Mouse (Mus musculus) frontal cortex, postnatal 14 days (tissue): ENCODE data around the gene Cuedc1.

Experiments used
- DNase-seq, 2 experiments: peaks; one replicate each; pipeline ENCODE4 v3.0.0; 2022; ENCODE audit warnings: low spot score in 2 of 2

Gene Cuedc1

DNA sequence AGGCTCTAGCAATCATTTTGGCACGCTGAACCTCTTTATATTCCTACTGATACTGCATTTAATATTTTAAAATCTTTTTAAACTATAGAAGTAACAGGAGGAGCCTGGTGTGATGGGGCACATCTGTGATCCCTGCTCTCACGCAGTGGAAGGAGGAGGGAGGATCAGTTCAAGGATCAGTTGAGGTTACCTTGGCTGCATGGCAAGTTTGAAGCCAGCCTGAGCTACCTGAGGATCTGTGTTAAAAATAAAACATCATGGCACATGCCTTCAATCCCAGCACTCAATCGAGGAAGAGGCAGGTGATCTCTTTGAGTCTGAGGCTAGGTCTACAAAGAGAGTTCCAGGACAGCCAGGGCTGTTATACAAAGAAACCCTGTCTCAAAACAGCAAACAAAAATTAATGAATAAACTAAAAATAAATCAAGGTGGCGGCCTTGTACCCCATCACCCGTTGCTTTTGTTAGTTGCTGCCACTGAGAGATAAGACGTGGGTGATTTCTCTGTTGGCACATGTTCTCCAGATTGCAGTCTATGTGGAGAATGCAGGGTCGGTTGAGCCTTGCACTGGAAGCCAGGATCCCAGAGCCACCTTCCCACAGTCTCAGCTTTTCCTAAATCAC lies 50.3 kb downstream of the Cuedc1 start:
- DNase-seq = no peak

DNA sequence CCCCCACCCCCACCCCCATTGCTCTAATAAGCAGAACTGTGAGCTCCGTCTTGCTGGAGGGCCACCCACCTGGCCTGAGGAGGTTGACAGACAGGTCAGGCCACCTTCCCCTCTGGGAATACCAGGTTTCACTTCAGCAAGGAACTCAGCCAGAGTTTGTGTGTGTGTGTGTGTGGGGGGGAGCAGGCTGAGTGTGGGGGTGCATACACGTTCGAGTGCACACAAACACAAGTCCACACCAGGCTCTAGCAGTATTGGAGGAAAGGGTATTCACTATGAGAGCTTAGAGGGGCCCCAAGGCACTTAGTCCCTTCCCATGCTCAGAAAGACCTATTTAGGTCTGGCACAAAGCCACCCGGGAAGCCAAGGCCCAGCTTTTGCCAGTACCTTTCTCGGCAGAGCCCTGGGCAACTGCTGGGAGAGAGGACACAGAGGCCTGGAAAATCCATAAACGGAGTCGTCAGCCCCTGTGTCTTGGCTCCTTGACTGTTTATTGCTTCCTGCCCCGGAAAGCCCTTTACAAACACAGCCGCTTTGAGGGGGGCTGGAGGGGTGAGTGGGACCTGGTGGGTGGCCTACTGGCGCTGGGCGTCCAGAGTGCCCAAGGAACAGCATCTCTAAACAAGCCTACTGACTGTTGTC lies 50.9 kb downstream of the Cuedc1 start:
- DNase-seq = peak in 1 of 2 experiments; percentile 42

DNA sequence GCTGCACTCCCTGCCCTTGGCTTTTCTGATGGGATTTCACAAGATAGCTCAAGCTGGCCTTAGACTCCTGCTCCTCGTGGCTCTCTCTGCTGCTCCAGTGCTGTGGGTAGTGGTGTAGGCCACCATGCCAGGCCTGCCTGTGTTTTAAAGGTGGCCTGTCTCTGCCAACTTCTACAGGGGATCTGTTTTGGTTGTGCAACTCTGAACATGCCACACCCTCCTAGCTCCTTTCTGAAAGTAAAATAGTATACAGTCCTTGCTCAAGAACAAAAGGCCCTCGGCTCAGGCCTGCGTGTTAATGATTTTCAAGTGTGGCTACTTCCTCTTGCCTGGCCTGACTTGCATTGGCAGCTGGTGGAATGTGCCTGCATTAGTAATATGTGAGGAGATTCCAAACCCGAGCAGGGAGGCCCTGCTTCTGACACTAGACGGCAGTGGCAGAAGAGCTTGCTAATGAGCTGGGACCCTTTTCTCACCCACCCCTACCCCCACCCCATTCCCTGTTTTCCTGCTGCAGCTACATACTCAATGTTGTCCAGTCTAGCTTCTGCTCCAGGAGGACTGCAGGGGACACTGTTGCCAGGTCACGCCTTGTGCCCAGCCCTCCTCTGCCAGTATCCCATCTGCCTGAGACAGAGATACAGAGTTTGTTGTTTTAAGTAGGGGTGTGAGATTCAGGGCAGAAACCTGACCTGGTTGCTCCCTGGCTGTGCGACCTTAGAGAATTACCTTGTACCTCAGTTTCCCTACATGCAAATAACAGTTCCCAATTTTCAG lies 53.7 kb downstream of the Cuedc1 start:
- DNase-seq = no peak

DNA sequence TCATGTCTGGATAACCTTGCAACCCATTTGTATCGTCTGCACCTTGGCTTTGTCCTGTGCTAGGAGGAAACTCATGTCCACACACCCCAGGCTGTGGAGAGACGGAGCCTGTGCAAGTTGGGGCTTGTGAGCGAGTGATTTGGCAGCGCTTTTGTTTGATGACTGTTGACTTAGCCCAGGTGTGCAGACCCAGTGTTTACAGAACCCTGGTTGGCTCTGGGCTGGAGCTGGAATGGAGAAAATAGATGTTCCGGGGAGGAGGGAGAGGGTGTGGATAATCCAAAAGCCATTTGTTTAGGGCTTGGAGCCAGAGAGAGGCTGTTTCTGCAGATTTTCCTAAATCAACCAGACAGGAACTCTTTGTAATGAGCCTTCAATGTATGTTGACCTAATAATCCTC lies 56.0 kb downstream of the Cuedc1 start:
- DNase-seq = no peak

DNA sequence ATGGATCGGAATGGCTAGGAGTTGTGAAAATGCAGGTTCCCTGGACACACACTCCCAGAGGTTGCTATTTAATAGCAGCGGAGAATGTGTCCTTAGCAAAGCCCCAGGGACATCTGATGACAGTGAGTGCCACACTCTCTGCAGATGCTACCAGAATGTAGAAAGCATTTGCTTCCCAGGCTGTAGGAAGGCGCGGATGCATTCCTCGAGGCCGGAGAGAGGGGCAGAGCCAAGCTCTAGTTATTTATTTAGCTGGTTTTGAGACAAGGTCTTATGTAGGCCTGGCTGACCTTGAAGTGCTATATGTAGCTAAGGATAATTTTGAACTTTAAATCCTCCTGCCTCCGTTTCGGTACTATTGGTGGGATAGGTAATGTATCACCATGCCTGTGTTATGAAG lies 56.6 kb downstream of the Cuedc1 start:
- DNase-seq = no peak

DNA sequence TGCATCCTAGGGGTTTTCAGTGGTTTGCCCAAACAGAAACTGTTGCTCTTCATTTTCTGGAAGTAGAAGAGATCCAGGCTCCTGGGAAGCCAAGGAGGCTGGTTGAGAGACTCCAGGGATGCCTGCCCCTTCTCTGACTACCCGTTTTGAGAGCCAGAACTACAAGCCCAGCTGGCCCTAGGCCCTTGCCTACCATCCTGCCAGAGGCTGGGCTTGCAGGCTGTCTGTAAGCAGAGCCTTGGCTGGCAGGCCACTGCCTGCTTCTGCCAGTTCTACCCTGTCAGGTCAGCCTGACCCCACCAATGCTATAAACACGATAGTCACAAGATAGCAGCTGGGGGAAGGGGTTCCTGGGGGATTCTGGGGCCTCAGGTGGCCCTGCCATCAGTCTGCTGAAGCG lies 57.6 kb downstream of the Cuedc1 start:
- peak in 1 of 2 experiments; percentile 34 for DNase-seq

DNA sequence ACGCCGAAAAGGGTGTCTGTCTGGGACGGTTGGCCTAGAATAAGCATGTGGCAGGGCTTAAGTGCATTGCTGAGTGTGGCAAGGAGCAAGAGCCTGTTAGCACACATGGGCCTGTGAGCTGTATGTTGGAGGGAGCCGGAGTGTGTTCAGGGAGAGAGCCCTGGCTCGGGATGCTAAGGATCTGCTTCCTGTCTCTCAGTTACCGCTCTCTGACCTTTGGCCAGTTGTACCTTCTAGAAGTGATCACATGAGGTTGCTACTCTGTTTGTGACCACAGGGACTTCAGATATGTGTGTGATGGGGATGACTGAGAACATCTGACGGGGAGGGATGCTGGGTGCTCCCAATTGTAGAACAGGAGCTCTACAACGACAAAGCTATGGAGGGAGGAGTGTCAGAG lies 58.1 kb downstream of the Cuedc1 start:
- no peak for DNase-seq

DNA sequence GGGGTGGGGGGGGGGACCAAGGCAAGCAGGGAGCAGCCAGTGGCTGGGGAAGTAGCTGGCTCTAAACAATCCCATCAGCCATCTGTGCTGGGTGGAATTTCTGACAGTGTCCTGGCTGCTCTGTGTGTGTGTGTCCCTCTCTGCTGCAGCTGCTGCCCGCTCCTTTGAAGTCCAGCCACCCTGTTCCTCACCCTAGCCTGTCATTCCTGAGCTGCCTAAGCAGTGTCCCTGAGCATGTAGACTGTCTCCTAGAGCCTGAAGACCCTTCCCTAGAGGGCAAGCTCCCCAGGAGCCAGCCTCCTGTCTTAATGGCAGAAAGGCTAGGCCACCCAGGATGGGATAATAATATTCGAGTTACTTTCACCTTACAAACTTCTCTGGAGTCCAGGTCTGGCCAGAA lies 58.5 kb downstream of the Cuedc1 start:
- DNase-seq = no peak

DNA sequence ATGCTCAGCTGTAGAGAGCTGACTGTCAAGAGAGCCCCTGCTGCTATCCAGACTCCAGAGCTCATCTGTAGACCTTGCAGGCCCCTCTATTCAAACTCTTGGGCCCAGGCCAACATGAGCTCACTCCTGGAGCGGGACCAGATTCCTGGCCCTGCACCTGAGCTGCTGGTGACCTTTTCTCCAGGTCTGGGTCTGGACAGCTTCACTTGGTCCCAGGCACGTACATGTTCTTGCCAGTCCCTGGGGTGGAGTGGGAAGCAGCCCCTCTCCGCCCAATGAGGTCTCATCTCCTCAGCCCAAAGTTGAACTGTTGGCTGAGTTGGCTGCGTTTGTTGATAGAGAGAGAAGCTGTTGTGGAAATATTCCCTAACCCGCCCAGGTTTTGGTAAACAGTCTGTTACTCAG lies 61.0 kb downstream of the Cuedc1 start:
- no peak for DNase-seq

DNA sequence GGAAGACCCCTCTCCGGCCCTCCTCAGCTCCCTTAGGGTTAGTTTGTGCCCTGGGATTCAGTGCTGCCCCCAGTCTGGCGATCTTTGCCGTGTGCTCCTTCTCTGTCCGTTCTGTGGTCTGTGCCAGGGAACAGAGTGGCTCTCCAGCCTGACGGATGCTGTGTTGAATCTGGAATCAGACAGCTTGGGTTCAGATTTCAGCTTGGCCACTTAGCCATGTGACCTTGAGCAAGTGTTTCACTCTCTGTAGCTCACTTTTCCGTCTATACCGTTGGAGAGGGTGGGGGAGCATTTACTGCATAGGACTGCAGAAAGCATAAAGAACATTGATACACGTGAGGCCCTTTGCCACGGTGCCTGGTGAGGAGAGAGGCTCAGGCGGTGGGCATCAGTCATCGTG lies 61.5 kb downstream of the Cuedc1 start:
- DNase-seq = no peak

DNA sequence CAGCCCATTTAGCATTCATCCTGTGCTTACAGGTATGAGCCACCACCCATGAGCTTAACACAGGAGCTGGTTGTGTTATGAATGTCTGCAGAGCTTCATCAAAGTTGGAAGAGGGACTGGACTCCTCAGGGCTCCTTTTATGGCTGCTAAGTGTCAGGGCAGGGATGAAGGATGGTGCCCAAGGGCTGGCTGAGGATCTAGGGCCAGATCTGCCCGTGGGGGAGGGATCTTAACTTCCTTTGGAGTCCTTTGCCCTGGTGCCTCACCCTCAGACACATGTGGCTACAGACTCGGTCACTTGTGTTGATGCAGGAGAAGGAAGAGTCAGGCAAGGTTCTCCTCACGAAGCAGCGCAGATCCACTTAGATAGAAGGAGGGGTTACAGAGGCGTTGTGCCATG lies 62.5 kb downstream of the Cuedc1 start:
- DNase-seq = no peak

DNA sequence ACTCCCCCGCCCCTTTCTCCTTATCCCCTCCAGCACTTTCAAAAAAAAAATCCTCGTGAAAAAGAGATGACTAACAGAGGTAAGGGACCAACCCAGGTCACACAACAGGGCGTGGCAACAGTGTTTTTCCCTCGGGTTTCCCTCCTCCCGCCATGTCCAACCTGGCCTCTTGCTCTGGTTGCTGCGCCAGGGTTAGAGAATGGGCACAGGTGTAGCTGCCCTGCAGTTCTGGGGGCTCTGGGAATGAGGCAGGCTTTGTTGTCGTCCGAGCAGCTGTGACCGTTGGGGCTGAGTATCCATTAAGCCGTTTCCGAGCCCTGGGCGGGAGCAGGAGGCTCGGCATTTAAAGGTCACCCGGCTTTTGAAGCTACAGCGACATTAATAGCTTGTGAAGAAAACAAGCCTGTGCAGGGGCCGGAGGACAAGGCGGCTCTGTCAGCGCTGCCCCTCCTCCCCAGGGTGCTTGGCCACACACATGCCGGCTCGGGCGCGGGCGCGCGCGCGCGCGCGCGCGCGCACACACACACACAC lies 63.3 kb downstream of the Cuedc1 start:
- no peak for DNase-seq

DNA sequence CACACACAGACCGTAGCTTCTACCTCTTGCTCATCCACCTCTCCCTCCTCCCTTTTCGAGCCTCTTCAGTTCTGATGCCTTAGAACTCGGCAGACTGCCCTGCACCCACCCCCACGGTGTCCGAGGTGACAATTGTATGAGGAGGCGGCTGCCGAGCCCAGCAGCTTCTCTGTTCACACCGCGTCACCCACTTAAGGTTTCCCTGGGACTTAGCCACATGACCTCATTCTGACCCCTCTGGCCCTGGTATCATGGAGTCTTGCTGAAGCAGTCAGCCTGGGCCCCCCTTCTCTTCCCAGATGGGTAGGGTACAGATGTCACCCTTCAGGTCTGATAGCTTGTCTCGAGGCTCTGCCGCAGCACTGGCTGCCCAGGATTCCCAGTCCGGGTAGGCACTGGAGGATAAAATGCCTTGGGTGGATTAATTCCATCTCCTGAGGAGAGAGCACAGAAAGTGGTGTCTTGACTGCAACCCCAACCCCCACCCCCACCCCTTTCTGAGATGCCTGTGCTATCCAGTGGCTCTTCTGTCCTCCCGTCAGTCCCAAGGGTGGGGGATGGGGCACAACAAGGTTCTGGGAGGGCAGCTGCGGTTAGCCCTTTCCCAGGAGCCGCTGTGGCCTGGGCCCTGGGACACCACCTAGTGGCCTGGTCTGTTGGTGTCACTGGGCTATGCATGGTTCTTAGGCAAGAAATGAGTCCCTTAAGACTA lies 63.9 kb downstream of the Cuedc1 start:
- DNase-seq = peak; percentile 72 to 73

DNA sequence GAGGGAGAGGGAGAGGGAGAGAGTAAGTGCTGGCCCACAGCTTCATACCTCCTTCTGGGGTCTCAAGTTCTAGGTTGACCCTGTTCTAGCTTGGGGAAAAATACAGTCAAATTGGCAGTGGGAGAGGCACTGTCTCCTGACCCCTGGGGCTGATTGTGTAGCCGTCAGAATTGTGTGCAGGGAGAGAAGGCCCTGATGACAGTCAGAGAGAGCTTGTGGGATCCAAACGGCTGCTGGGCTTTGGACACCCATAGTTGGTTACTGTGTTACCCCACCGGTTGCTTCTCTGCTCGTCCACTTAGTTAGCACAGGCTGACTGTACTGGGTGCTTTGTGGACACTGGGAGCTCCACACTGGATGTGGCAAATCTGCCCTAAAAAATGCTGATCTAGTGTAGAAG lies 64.9 kb downstream of the Cuedc1 start:
- no peak for DNase-seq

DNA sequence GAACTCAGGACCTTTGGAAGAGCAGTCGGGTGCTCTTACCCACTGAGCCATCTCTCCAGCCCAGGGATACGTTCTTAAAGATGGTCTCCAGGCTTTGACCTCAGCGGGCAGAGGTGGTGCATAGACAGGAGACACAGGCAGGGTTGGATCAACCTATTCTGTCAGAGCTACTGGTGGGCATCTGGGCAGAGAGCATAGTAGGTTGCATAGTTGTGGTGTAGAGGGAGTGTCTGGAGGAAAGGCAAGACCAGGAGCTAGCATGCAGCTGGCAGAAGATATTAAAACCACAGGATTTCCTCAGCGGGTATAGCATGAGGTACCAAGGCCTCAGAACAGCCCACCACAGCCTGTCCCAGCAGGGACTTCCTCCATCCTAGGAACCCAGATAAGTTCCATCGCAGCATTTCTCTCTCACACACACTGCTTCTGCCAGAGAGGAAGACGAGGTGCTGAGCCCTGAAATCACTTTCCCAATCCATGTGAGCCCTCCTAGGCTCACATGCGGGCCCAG lies 66.4 kb downstream of the Cuedc1 start:
- DNase-seq = no peak

DNA sequence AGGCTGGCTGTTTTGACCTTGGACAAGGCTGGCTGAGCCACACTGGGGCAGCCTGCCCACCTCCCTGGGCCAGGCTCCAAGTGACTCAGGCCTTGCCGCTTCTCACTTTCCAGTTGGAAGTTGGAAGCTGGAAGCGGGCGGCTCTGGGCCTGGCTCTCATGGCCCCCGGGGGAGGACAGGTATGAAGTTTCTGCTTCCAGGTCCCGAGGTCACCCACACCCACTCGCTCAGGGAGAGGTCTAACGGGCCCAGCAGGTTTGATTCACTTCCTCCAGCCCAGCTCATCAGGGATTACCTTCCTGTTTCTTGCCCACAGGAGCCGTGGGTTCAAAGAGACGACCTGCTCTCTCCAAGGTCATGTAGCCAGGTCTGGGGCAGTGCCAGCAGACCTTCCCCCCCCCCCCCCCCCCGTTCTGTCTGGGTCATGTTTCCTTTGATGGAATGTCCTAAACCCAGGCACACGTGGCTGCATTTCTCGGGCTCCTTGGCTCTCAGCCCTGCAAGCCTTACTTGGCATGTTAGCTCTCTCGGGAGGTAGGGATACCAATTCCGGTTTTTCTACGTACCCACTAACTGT lies 67.0 kb downstream of the Cuedc1 start:
- DNase-seq = no peak

DNA sequence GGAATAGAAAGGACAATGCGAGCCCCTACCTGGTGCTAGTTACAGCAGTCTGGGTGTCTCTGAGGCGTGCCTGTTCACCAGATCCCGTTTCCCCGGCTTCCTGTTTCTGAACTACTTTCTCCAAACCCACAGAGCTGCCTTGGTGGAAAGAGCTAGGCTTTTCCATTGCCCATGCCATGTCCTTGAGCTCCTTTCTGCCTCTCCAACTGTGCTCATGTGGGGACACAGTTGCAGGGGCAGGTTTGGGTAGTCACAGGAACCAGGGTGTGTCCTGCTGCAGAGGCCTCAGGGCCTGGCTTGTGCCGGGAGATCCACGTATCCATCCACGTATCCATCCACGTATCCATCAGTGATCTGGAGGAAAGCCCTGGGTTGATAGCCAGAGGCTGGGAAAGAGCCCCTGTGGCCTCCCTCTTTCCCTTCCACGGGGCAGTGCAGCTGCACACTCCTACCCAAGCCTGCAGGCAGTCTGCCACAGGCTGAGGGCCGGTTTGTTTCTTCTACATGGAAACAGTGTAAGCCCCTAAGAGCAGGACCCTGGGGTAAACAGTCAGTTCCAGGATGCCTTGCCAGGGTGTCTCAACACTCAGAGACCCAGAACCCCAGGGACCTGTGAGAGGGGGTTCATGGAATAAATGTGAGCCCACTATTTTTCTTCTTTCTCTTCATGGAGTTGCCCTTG lies 68.0 kb downstream of the Cuedc1 start:
- DNase-seq = no peak

DNA sequence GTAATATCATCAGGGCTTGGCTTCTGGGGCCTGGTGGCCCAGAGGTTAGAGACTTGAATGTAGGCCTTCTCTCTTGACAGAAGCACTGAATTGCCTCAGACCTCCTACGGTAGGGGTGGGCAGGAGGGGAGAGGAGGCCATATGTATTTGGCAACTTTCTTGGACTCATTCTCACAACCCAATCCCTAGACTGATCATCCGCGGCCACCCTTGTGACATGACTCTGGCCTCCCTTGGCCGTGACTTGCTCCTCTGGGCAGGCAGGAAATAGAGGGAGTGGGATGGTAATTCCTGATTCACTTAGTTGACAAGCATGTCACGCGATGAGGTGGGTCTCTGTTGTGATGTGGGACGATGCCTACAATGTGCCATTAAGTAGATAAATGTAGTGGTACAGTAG lies 68.6 kb downstream of the Cuedc1 start:
- no peak for DNase-seq

DNA sequence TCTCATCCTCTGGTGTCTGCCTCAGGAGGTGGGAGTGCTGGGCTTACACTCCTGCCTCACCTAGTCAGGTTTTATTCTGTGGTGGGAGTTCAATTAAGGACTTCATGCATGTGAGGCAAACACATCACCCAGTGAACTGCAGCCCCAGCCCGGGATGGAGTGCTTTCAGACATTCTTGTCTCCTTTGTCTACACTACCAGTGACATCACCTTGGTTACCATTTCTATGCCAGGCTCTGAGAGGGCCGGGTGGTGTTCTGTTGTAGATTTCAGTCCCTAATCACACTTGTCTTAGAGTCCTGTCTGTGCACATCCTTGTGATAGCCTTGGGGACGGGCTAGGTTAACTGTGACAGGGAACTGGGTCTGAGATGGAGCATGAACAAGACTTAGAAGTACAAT lies 70.8 kb downstream of the Cuedc1 start:
- DNase-seq = no peak

DNA sequence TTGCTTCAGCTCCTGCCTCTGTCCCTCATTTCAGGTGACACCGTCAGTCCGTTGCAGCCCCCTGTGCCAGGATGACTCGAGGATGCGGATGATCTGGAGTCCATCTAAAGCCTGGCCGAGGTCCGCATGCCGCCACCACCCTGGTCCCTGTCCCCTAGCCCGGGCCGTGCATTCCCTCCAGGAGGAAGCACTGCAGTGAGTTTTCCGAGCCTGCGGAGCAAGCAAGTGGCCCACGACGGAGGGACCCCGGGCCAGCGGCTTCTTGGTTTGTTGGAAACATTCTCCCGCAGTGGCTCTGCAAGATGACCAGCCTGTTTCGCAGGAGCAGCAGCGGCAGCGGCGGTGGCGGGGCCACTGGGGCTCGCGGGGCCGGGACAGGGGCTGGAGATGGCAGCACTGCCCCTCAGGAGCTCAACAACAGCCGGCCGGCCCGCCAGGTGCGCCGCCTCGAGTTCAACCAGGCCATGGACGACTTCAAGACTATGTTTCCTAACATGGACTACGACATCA lies 71.7 kb downstream of the Cuedc1 start:
- DNase-seq = no peak

DNA sequence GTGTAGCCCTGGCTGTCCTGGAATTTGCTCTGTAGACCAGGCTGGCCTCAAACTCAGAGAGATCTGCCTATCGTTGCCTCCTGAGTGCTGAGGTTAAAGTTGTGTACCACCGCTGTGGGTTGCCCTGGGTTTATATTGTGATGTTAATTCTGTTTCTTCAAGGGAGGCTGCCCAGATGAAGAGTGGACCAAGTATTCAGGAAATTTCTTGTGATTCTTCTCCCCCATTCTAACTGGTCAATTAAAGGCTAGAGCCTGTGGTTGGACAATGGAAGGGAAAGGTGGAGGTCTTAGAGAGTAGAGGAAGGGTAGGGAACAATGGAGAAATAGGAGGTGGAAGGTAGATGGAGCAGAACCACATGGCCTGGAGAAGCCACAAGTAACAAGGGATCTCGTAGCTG lies 72.7 kb downstream of the Cuedc1 start:
- DNase-seq = no peak
